Comparison of ENCODE assay signal across 8 mouse cellular contexts in the genomic region with DNA sequence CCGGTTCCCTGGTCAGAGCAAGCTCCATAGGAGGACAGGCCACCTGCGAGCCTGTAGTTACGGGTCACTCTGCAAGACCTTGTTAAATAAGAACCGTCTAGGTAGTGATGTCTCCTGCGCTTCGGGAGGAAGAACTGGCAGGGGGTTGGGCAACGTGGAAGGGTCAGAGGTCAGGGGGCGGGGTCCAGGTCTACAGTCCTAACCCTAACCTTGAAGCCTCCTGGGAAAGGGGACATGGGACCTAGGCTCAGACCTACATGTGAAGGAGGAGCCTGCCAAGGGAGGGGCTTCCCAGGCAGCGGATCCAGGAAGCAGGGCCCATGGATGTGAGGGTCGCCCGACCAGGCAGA. TPM values are rescaled to one million over a fixed set of nuclear protein-coding genes. Genes with fewer than 3 reads are reported as not detected.
A peak's percentile ranks its signal among the peaks of the same experiment; 100 is the strongest.
DNase-seq lines count a peak whose midpoint lies in the region; ATAC-seq lines count a peak whose summit lies in the region.

No protein-coding gene starts in this region.

- no peaks in the 10 kb centered on the region for H3K36me3 ChIP-seq in heart, embryonic 16.5 days (ENCODE audit: control insufficient read depth, insufficient read depth)
- no peaks in the 10 kb centered on the region for H3K36me3 ChIP-seq in hindbrain, embryonic 13.5 days
- no peaks in the 10 kb centered on the region for H3K36me3 ChIP-seq in midbrain, embryonic 10.5 days

- H3K4me3 ChIP-seq in heart, embryonic 16.5 days (ENCODE audit: low read length): no peak overlapping the region
- H3K4me3 ChIP-seq in hindbrain, embryonic 13.5 days: no peak overlapping the region
- H3K4me3 ChIP-seq in midbrain, embryonic 10.5 days: no peak overlapping the region

- H3K9me3 ChIP-seq in heart, embryonic 16.5 days (replicated peaks; ENCODE audit: control insufficient read depth, low read length): no peaks in the 10 kb centered on the region
- no peaks in the 10 kb centered on the region for H3K9me3 ChIP-seq in hindbrain, embryonic 13.5 days
- H3K9me3 ChIP-seq in midbrain, embryonic 10.5 days (replicated peaks): no peaks in the 10 kb centered on the region

- no peak for ATAC-seq in heart, embryonic 16.5 days (replicated peaks; ENCODE audit: extremely low read depth, insufficient read depth, low FRiP score)
- 0 out of 2 replicates have a peak, but pooled peaks have one; percentile 1 for ATAC-seq in hindbrain, embryonic 13.5 days (ENCODE audit: low FRiP score)

- WGBS in heart, embryonic 16.5 days: 45% methylated on average over 11 of the region's 11 CpGs
- 49% methylated on average over 11 of the region's 11 CpGs for WGBS in hindbrain, embryonic 13.5 days
- WGBS in midbrain, embryonic 10.5 days: 57% methylated on average over 11 of the region's 11 CpGs

- no peak overlapping the region for H3K9ac ChIP-seq in heart, embryonic 16.5 days (ENCODE audit: low read length)
- peak overlapping the region; percentile 46; the same call in 1 of the 2 replicates for H3K9ac ChIP-seq in hindbrain, embryonic 13.5 days

- H3K4me1 ChIP-seq in heart, embryonic 16.5 days (ENCODE audit: control insufficient read depth, insufficient read depth, low read length): 0 out of 2 replicates have a peak, but pooled peaks cover 5% of the 10 kb centered on the region
- peaks cover 38% of the 10 kb centered on the region for H3K4me1 ChIP-seq in hindbrain, embryonic 13.5 days (replicated peaks)
- H3K4me1 ChIP-seq in midbrain, embryonic 10.5 days: peaks cover 44% of the 10 kb centered on the region

- no peak for DNase-seq in heart, adult 11 months
- DNase-seq in R1 (ENCODE audit: low read depth, low spot score): peak; percentile 85
- DNase-seq in midbrain, embryonic 10.5 days (ENCODE audit: low spot score): no peak
- DNase-seq in B cell, adult 2 months: no peak
- DNase-seq in thymus, postnatal 4 days: no peak
- DNase-seq in layer of hippocampus, adult 11-12 months (ENCODE audit: low spot score): no peak

- no peak overlapping the region for H3K4me2 ChIP-seq in heart, embryonic 16.5 days (ENCODE audit: low read depth, low read length)
- H3K4me2 ChIP-seq in hindbrain, embryonic 13.5 days: no peak overlapping the region

- peak overlapping the region; percentile 85 for H3K27ac ChIP-seq in heart, embryonic 16.5 days (ENCODE audit: low read length)
- H3K27ac ChIP-seq in hindbrain, embryonic 13.5 days: peak overlapping the region; percentile 80
- H3K27ac ChIP-seq in midbrain, embryonic 10.5 days (replicated peaks): peak overlapping the region; percentile 72

- H3K27me3 ChIP-seq in heart, embryonic 16.5 days (ENCODE audit: control insufficient read depth, insufficient read depth, low read length): no peaks in the 10 kb centered on the region
- H3K27me3 ChIP-seq in hindbrain, embryonic 13.5 days: no peaks in the 10 kb centered on the region
- no peaks in the 10 kb centered on the region for H3K27me3 ChIP-seq in midbrain, embryonic 10.5 days (ENCODE audit: low read depth, poor library complexity, severe bottlenecking)

RNA-seq across cellular contexts. Expression of a gene that starts 11.7 kb away (rescaled TPM):
- 14.9 and 16.4 TPM in 2 replicates for polyA plus RNA-seq in heart, embryonic 16.5 days (2015; fragmentation: Nextera tagmentation; extraction: Ambion mirVana)
- 2.4 and 2.7 TPM in 2 replicates for polyA plus RNA-seq in hindbrain, embryonic 13.5 days (2015; fragmentation: Nextera tagmentation; extraction: Ambion mirVana)
- polyA plus RNA-seq in midbrain, embryonic 10.5 days (2016; fragmentation: Nextera tagmentation; extraction: Ambion mirVana): 2.7 and 2.9 TPM in 2 replicates

RNA-seq across cellular contexts. Expression of a gene that starts 17.3 kb away (rescaled TPM):
- polyA plus RNA-seq in heart, embryonic 16.5 days (2015; fragmentation: Nextera tagmentation; extraction: Ambion mirVana): not detected in 2 replicates
- polyA plus RNA-seq in hindbrain, embryonic 13.5 days (2015; fragmentation: Nextera tagmentation; extraction: Ambion mirVana): not detected in 2 replicates
- polyA plus RNA-seq in midbrain, embryonic 10.5 days (2016; fragmentation: Nextera tagmentation; extraction: Ambion mirVana): 0.10 TPM in 1 of 2 replicates, not detected in the other
